Mouse (Mus musculus): Measurements from ENCODE around the gene Zmym1. TPM values are rescaled to one million over a fixed set of nuclear protein-coding genes. Genes with fewer than 3 reads are reported as not detected.

The Zmym1 gene
- polyA plus RNA-seq (2014; fragmentation: Illumina TruSeq; extraction: RNeasy Lipid Tissue Mini Kit (QIAGEN cat#74804)), result 40.3 TPM

GRCm38 (mm10) chr4:127060585-127061290 is at the start of gene Zmym1:
Zmym1 (minus strand) TSS chr4:127061152.

GRCm38 (mm10) chr4:127076875-127077548 is 16.1 kb upstream of the Zmym1 start, which contains the start of gene Zmym6:
Zmym6 (plus strand) TSS chr4:127077383.

GRCm38 (mm10) chr4:127021151-127021945 is 39.6 kb downstream of the Zmym1 start, which contains the start of gene Sfpq:
Sfpq (plus strand) TSS chr4:127021324.

Other genes starting within 250 kb of the Zmym1 start
- 126 TPM for gene Zmym4, start 93.0 kb downstream of the Zmym1 start, polyA plus RNA-seq (2014; fragmentation: Illumina TruSeq; extraction: RNeasy Lipid Tissue Mini Kit (QIAGEN cat#74804))
- 716 TPM for gene Sfpq, start 39.8 kb downstream of the Zmym1 start, polyA plus RNA-seq (2014; fragmentation: Illumina TruSeq; extraction: RNeasy Lipid Tissue Mini Kit (QIAGEN cat#74804))
- gene Zmym6, start 16.2 kb upstream of the Zmym1 start, polyA plus RNA-seq (2014; fragmentation: Illumina TruSeq; extraction: RNeasy Lipid Tissue Mini Kit (QIAGEN cat#74804)), result 31.5 TPM
- 23.5 TPM for gene Tmem35b, start 62.5 kb upstream of the Zmym1 start, polyA plus RNA-seq (2014; fragmentation: Illumina TruSeq; extraction: RNeasy Lipid Tissue Mini Kit (QIAGEN cat#74804))
- not detected for gene Dlgap3, start 108.1 kb upstream of the Zmym1 start, polyA plus RNA-seq (2014; fragmentation: Illumina TruSeq; extraction: RNeasy Lipid Tissue Mini Kit (QIAGEN cat#74804))
- 2.1 TPM for gene Smim12, start 182.6 kb upstream of the Zmym1 start, polyA plus RNA-seq (2014; fragmentation: Illumina TruSeq; extraction: RNeasy Lipid Tissue Mini Kit (QIAGEN cat#74804))